Mouse (Mus musculus) adrenal gland, adult 2 months (tissue): ENCODE measurements at regions not wholly inside any gene's neighbourhood (a gene's known extent, or its start where the extent isn't known, plus 50 kb on each side); places are given as distances from the start of the nearest gene placed in this dataset.

Experiments used
- DNase-seq: peaks from one replicate; pipeline ENCODE4 v3.0.0; 2021

GRCm38 (mm10) chr10:98718706-98719105, 195.5 kb upstream of the Atp2b1 start:
- no peak for DNase-seq

GRCm38 (mm10) chr10:98720256-98721005, 193.8 kb upstream of the Atp2b1 start:
- DNase-seq = no peak

- DNase-seq = no peak
These were observed 189.1 kb upstream of the Atp2b1 start for GRCm38 (mm10) chr10:98725110-98725509.

GRCm38 (mm10) chr10:98727130-98727529, 187.1 kb upstream of the Atp2b1 start:
- no peak for DNase-seq

- DNase-seq = no peak
These were observed 185.7 kb upstream of the Atp2b1 start for GRCm38 (mm10) chr10:98728396-98729030.

GRCm38 (mm10) chr10:98733950-98734585, 180.1 kb upstream of the Atp2b1 start:
- no peak for DNase-seq

- no peak for DNase-seq
These were observed 173.6 kb upstream of the Atp2b1 start for GRCm38 (mm10) chr10:98740507-98741147.

GRCm38 (mm10) chr10:98741398-98741797, 172.8 kb upstream of the Atp2b1 start:
- no peak for DNase-seq

- peak; percentile 60 for DNase-seq
These were observed 171.2 kb upstream of the Atp2b1 start for GRCm38 (mm10) chr10:98742822-98743605.

GRCm38 (mm10) chr10:98744246-98744645, 170.0 kb upstream of the Atp2b1 start:
- no peak for DNase-seq

GRCm38 (mm10) chr10:98744662-98745061, 169.5 kb upstream of the Atp2b1 start:
- no peak for DNase-seq

GRCm38 (mm10) chr10:98745409-98745808, 168.8 kb upstream of the Atp2b1 start:
- DNase-seq = no peak

GRCm38 (mm10) chr10:98745861-98746260, 168.3 kb upstream of the Atp2b1 start:
- DNase-seq = no peak

- DNase-seq = no peak
These were observed 165.2 kb upstream of the Atp2b1 start for GRCm38 (mm10) chr10:98748856-98749583.

- no peak for DNase-seq
These were observed 164.6 kb upstream of the Atp2b1 start for GRCm38 (mm10) chr10:98749584-98749947.

GRCm38 (mm10) chr10:98751376-98752058, 162.7 kb upstream of the Atp2b1 start:
- DNase-seq = no peak

- DNase-seq = no peak
These were observed 153.1 kb upstream of the Atp2b1 start for GRCm38 (mm10) chr10:98761080-98761479.

- DNase-seq = no peak
These were observed 148.3 kb upstream of the Atp2b1 start for GRCm38 (mm10) chr10:98765786-98766419.

GRCm38 (mm10) chr10:98779783-98780182, 134.4 kb upstream of the Atp2b1 start:
- no peak for DNase-seq

GRCm38 (mm10) chr10:98780938-98781337, 133.3 kb upstream of the Atp2b1 start:
- DNase-seq = no peak
